In genomic region chr9:22136765-22137547, GRCm38 (mm10) we compare ENCODE assay signal across 11 mouse cellular contexts. TPM values are rescaled to one million over a fixed set of nuclear protein-coding genes. Genes with fewer than 3 reads are reported as not detected.
DNase-seq lines count a peak whose midpoint lies in the region; ATAC-seq and TF ChIP-seq lines count a peak whose summit lies in the region.
"Had no signal": no experiment of that assay in that cellular context is flagged by ENCODE, and none has a peak within 500 bp of the region (broad histone marks: within the 10 kb centered on the region; RNA-seq: fewer than 3 reads in every experiment).

No protein-coding gene starts in this region.

- ATAC-seq in hindbrain, postnatal 0 days: no peak
- no peak for ATAC-seq in neural tube, embryonic 15.5 days (ENCODE audit: low FRiP score)

- H3K27me3 ChIP-seq in hindbrain, postnatal 0 days (ENCODE audit: insufficient read depth, low read length): peaks cover 5% of the 10 kb centered on the region; the same call in 1 of the 2 replicates
- peaks cover 9% of the 10 kb centered on the region for H3K27me3 ChIP-seq in neural tube, embryonic 15.5 days (replicated peaks)
- H3K27me3 ChIP-seq: lung, embryonic 15.5 days had no signal

- H3K36me3 ChIP-seq in hindbrain, postnatal 0 days (ENCODE audit: insufficient read depth, low read length): no peaks in the 10 kb centered on the region
- no peaks in the 10 kb centered on the region for H3K36me3 ChIP-seq in neural tube, embryonic 15.5 days
- H3K36me3 ChIP-seq: lung, embryonic 15.5 days had no signal

- H3K27ac ChIP-seq in hindbrain, postnatal 0 days: no peak overlapping the region
- no peak overlapping the region for H3K27ac ChIP-seq in neural tube, embryonic 15.5 days (replicated peaks)
- H3K27ac ChIP-seq: heart, adult 2 months; lung, embryonic 15.5 days had no signal

- no peak overlapping the region for H3K9ac ChIP-seq in hindbrain, postnatal 0 days (replicated peaks; ENCODE audit: low read length)
- H3K9ac ChIP-seq in neural tube, embryonic 15.5 days (replicated peaks): no peak overlapping the region
- H3K9ac ChIP-seq: lung, embryonic 15.5 days had no signal

- 17% methylated on average over 23 of the region's 23 CpGs for WGBS in hindbrain, postnatal 0 days
- WGBS in neural tube, embryonic 15.5 days: 8% methylated on average over 23 of the region's 23 CpGs

- 0 out of 2 replicates have a peak, but pooled peaks cover under 1% of the 10 kb centered on the region for H3K4me1 ChIP-seq in hindbrain, postnatal 0 days (ENCODE audit: insufficient read depth, low read length)
- H3K4me1 ChIP-seq in neural tube, embryonic 15.5 days: peaks cover 3% of the 10 kb centered on the region; the same call in 1 of the 2 replicates

- no peaks in the 10 kb centered on the region for H3K9me3 ChIP-seq in hindbrain, postnatal 0 days (ENCODE audit: low read length)
- no peaks in the 10 kb centered on the region for H3K9me3 ChIP-seq in neural tube, embryonic 15.5 days (replicated peaks)
- H3K9me3 ChIP-seq: lung, embryonic 15.5 days had no signal

- DNase-seq in kidney, postnatal 4 days: peak; percentile 33 to 53
- no peak for DNase-seq in kidney, adult 9 months
- peak; percentile 66 for DNase-seq in adrenal gland, postnatal 10 days
- DNase-seq in hindbrain, postnatal 0 days (ENCODE audit: low spot score): peak; percentile 23
- DNase-seq in urinary bladder, postnatal 36 days (ENCODE audit: low spot score in 2 of 2): no peak
- DNase-seq in frontal cortex, adult 2 months (ENCODE audit: extremely low spot score in 1 of 2, low spot score in 1 of 2): no peak
- no peak for DNase-seq in right cerebral cortex, postnatal 4 days
- DNase-seq: heart, adult 2 months; spleen, adult 18-20 months had no signal

- no peak overlapping the region for H3K4me3 ChIP-seq in hindbrain, postnatal 0 days (ENCODE audit: low read length)
- H3K4me3 ChIP-seq in neural tube, embryonic 15.5 days (replicated peaks): no peak overlapping the region
- H3K4me3 ChIP-seq: heart, adult 2 months; lung, embryonic 15.5 days had no signal

- TF ChIP-seq CTCF in hindbrain, postnatal 0 days (IDR thresholded peaks at IDR 0.05; ENCODE audit: low read depth): no peak

- H3K4me2 ChIP-seq in hindbrain, postnatal 0 days (ENCODE audit: low read depth, low read length): no peak overlapping the region
- H3K4me2 ChIP-seq in neural tube, embryonic 15.5 days: peak overlapping the region; percentile 19; the same call in 1 of the 2 replicates
- H3K4me2 ChIP-seq: lung, embryonic 15.5 days had no signal

RNA-seq across cellular contexts. Expression of gene Acp5, which starts 1.4 kb away (rescaled TPM):
- total RNA-seq in adrenal gland, postnatal 10 days (2021): 10 to 100 TPM; 28.0 to 74.3 TPM
- total RNA-seq in hindbrain, postnatal 0 days (2014; rRNA removed): 0.18 and 1.8 TPM in 2 replicates
- polyA plus RNA-seq in hindbrain, postnatal 0 days (2015; fragmentation: Nextera tagmentation; extraction: Ambion mirVana): 0.63 and 1.2 TPM in 2 replicates
- 1.0 and 7.1 TPM in 2 replicates for polyA plus RNA-seq in neural tube, embryonic 15.5 days (2015; fragmentation: Nextera tagmentation; extraction: Ambion mirVana)
- 0.60 and 1.6 TPM in 2 replicates for polyA plus RNA-seq in frontal cortex, adult 2 months (2012; rRNA removed)

RNA-seq across cellular contexts. Expression of gene Pigyl, which starts 19.7 kb away (rescaled TPM):
- 10 to 100 TPM; 46.4 to 54.9 TPM for total RNA-seq in adrenal gland, postnatal 10 days (2021)
- total RNA-seq in hindbrain, postnatal 0 days (2014; rRNA removed): 20.5 and 37.1 TPM in 2 replicates
- polyA plus RNA-seq in hindbrain, postnatal 0 days (2015; fragmentation: Nextera tagmentation; extraction: Ambion mirVana): 109 and 111 TPM in 2 replicates
- polyA plus RNA-seq in neural tube, embryonic 15.5 days (2015; fragmentation: Nextera tagmentation; extraction: Ambion mirVana): 92.5 and 97.0 TPM in 2 replicates
- polyA plus RNA-seq in frontal cortex, adult 2 months (2012; rRNA removed): 93.7 and 106 TPM in 2 replicates

RNA-seq across cellular contexts. Expression of gene Elof1, which starts 20.0 kb away (rescaled TPM):
- total RNA-seq in adrenal gland, postnatal 10 days (2021): 10 to 100 TPM; 80.6 to 88.5 TPM
- 142 and 165 TPM in 2 replicates for total RNA-seq in hindbrain, postnatal 0 days (2014; rRNA removed)
- polyA plus RNA-seq in hindbrain, postnatal 0 days (2015; fragmentation: Nextera tagmentation; extraction: Ambion mirVana): 171 and 178 TPM in 2 replicates
- polyA plus RNA-seq in neural tube, embryonic 15.5 days (2015; fragmentation: Nextera tagmentation; extraction: Ambion mirVana): 183 and 193 TPM in 2 replicates
- polyA plus RNA-seq in frontal cortex, adult 2 months (2012; rRNA removed): 107 and 121 TPM in 2 replicates

RNA-seq across cellular contexts. Expression of gene Cnn1, which starts 37.9 kb away (rescaled TPM):
- 10 to 100 TPM in 1 of 2 experiments, 1 to 10 TPM in 1; 1.4 to 12.9 TPM for total RNA-seq in adrenal gland, postnatal 10 days (2021)
- 0.40 and 0.52 TPM in 2 replicates for total RNA-seq in hindbrain, postnatal 0 days (2014; rRNA removed)
- 0.66 and 1.1 TPM in 2 replicates for polyA plus RNA-seq in hindbrain, postnatal 0 days (2015; fragmentation: Nextera tagmentation; extraction: Ambion mirVana)
- polyA plus RNA-seq in neural tube, embryonic 15.5 days (2015; fragmentation: Nextera tagmentation; extraction: Ambion mirVana): 0.84 and 34.2 TPM in 2 replicates
- 1.4 and 2.3 TPM in 2 replicates for polyA plus RNA-seq in frontal cortex, adult 2 months (2012; rRNA removed)

RNA-seq across cellular contexts. Expression of gene Zfp872, which starts 50.9 kb away (rescaled TPM):
- 1 to 10 TPM in 1 of 2 experiments, under 1 TPM in 1; 0.78 to 1.7 TPM for total RNA-seq in adrenal gland, postnatal 10 days (2021)
- total RNA-seq in hindbrain, postnatal 0 days (2014; rRNA removed): 0.26 TPM in 1 of 2 replicates, not detected in the other
- 0.24 and 0.33 TPM in 2 replicates for polyA plus RNA-seq in hindbrain, postnatal 0 days (2015; fragmentation: Nextera tagmentation; extraction: Ambion mirVana)
- 0.42 and 0.58 TPM in 2 replicates for polyA plus RNA-seq in neural tube, embryonic 15.5 days (2015; fragmentation: Nextera tagmentation; extraction: Ambion mirVana)
- 0.04 TPM in 1 of 2 replicates, not detected in the other for polyA plus RNA-seq in frontal cortex, adult 2 months (2012; rRNA removed)
- polyA plus RNA-seq: heart, adult 2 months had no signal

Comparison
In these comparisons a context has a peak if more than half of its experiments do, and no peak if none do; other contexts are left out.
1. DNase-seq: peak in kidney, postnatal 4 days (2 of 2), adrenal gland, postnatal 10 days (single experiment) and hindbrain, postnatal 0 days (single experiment); none in kidney, adult 9 months (single experiment), urinary bladder, postnatal 36 days (0 of 2), frontal cortex, adult 2 months (0 of 2) and right cerebral cortex, postnatal 4 days (single experiment).